Mouse (Mus musculus) heart, adult 2 months (tissue): ENCODE data around the gene Syt12.

ENCODE experiments used
- CTCF ChIP-seq: fragments of 200-600 bp; IDR thresholded peaks from 2 replicates; pipeline ENCODE4 v1.8.1; 2022; ENCODE audit warnings: antibody characterized with exemption, mild to moderate bottlenecking, moderate library complexity
- EP300 ChIP-seq: fragments of 200-500 bp; IDR thresholded peaks from 2 replicates; pipeline ENCODE4 v1.6.1; 2011; ENCODE audit warnings: low read depth, low read length, control low read depth; ENCODE audit not compliant: insufficient read depth

GRCm38 (mm10) chr19:4441621-4442161 lies 35.6 kb downstream of the Syt12 start:
- TF ChIP-seq CTCF (no peak), EP300 (no peak)
